Mouse (Mus musculus): Measurements from ENCODE around the gene Rbm47. TPM values are rescaled to one million over a fixed set of nuclear protein-coding genes. Genes with fewer than 3 reads are reported as not detected.

Gene Rbm47
- polyA plus RNA-seq (2015; fragmentation: Nextera tagmentation; extraction: Ambion mirVana): 5.3 and 5.8 TPM in 2 replicates

GRCm38 (mm10) chr5:66173018-66173417 is at the start of gene Rbm47:
TSS of gene Rbm47 (minus strand) at chr5:66173118.
- no peak within 1 kb of the TSS for H3K4me3 ChIP-seq
- peak within 1 kb of the TSS; percentile 65 for H3K27ac ChIP-seq (replicated peaks)
- H3K9me3 ChIP-seq: no peaks in the 10 kb centered on the region
- H3K4me1 ChIP-seq (replicated peaks): no peaks in the 10 kb centered on the region
- H3K27me3 ChIP-seq: no peaks in the 10 kb centered on the region
- no peak within 1 kb of the TSS for H3K9ac ChIP-seq
- no peak for ATAC-seq (ENCODE audit: low FRiP score, low read depth)
- H3K36me3 ChIP-seq: no peaks in the 10 kb centered on the region
- WGBS: 80% methylated on average over 2 of the region's 2 CpGs
- peak within 1 kb of the TSS; percentile 31; the same call in 1 of the 2 replicates for H3K4me2 ChIP-seq

GRCm38 (mm10) chr5:66220620-66221019 is 47.7 kb upstream of the Rbm47 start:
- no peak overlapping the region for H3K27ac ChIP-seq (replicated peaks)
- H3K9me3 ChIP-seq: no peaks in the 10 kb centered on the region
- no peak overlapping the region for H3K4me2 ChIP-seq
- no peaks in the 10 kb centered on the region for H3K36me3 ChIP-seq
- no peak overlapping the region for H3K4me3 ChIP-seq
- 87% methylated on average over 9 of the region's 9 CpGs for WGBS
- no peak for ATAC-seq (ENCODE audit: low FRiP score, low read depth)
- H3K4me1 ChIP-seq (replicated peaks): peaks cover 17% of the 10 kb centered on the region
- H3K9ac ChIP-seq: no peak overlapping the region
- H3K27me3 ChIP-seq: no peaks in the 10 kb centered on the region

GRCm38 (mm10) chr5:66219692-66220091 is 46.8 kb upstream of the Rbm47 start:
- no peak overlapping the region for H3K4me2 ChIP-seq
- no peak overlapping the region for H3K27ac ChIP-seq (replicated peaks)
- ATAC-seq (ENCODE audit: low FRiP score, low read depth): no peak
- H3K4me1 ChIP-seq (replicated peaks): peaks cover 17% of the 10 kb centered on the region
- no peaks in the 10 kb centered on the region for H3K36me3 ChIP-seq
- WGBS: 60% methylated on average over 6 of the region's 6 CpGs
- no peaks in the 10 kb centered on the region for H3K27me3 ChIP-seq
- no peaks in the 10 kb centered on the region for H3K9me3 ChIP-seq
- no peak overlapping the region for H3K4me3 ChIP-seq
- no peak overlapping the region for H3K9ac ChIP-seq

- 65% methylated on average over 10 of the region's 10 CpGs for WGBS
- H3K9me3 ChIP-seq: no peaks in the 10 kb centered on the region
- no peak overlapping the region for H3K4me3 ChIP-seq
- H3K4me1 ChIP-seq (replicated peaks): peaks cover 17% of the 10 kb centered on the region
- H3K9ac ChIP-seq: no peak overlapping the region
- no peaks in the 10 kb centered on the region for H3K27me3 ChIP-seq
- H3K4me2 ChIP-seq: no peak overlapping the region
- ATAC-seq (ENCODE audit: low FRiP score, low read depth): no peak
- no peak overlapping the region for H3K27ac ChIP-seq (replicated peaks)
- no peaks in the 10 kb centered on the region for H3K36me3 ChIP-seq
These were observed 42.8 kb upstream of the Rbm47 start for GRCm38 (mm10) chr5:66215569-66216277.

- H3K36me3 ChIP-seq: no peaks in the 10 kb centered on the region
- H3K4me1 ChIP-seq (replicated peaks): peaks cover 9% of the 10 kb centered on the region
- H3K9ac ChIP-seq: no peak overlapping the region
- ATAC-seq (ENCODE audit: low FRiP score, low read depth): no peak
- no peak overlapping the region for H3K27ac ChIP-seq (replicated peaks)
- no peak overlapping the region for H3K4me2 ChIP-seq
- no peak overlapping the region for H3K4me3 ChIP-seq
- WGBS: 51% methylated on average over 7 of the region's 7 CpGs
- no peaks in the 10 kb centered on the region for H3K27me3 ChIP-seq
- no peaks in the 10 kb centered on the region for H3K9me3 ChIP-seq
These were observed 41.5 kb upstream of the Rbm47 start for GRCm38 (mm10) chr5:66214395-66214935.

GRCm38 (mm10) chr5:66209532-66210176 is 36.7 kb upstream of the Rbm47 start:
- no peaks in the 10 kb centered on the region for H3K27me3 ChIP-seq
- 88% methylated on average over 5 of the region's 5 CpGs for WGBS

GRCm38 (mm10) chr5:66204966-66205365 is 32.0 kb upstream of the Rbm47 start:
- H3K36me3 ChIP-seq: no peaks in the 10 kb centered on the region
- no peaks in the 10 kb centered on the region for H3K4me1 ChIP-seq (replicated peaks)
- WGBS: 84% methylated on average over 4 of the region's 4 CpGs
- no peaks in the 10 kb centered on the region for H3K9me3 ChIP-seq
- H3K4me2 ChIP-seq: no peak overlapping the region
- no peak overlapping the region for H3K4me3 ChIP-seq
- no peak overlapping the region for H3K9ac ChIP-seq
- ATAC-seq (ENCODE audit: low FRiP score, low read depth): no peak
- H3K27ac ChIP-seq (replicated peaks): no peak overlapping the region
- H3K27me3 ChIP-seq: no peaks in the 10 kb centered on the region

More at GRCm38 (mm10) chr5:66209532-66210176, 36.7 kb upstream of the Rbm47 start:
- H3K4me1 ChIP-seq (replicated peaks): no peaks in the 10 kb centered on the region
- no peak for ATAC-seq (ENCODE audit: low FRiP score, low read depth)
- no peak overlapping the region for H3K4me2 ChIP-seq
- H3K9ac ChIP-seq: no peak overlapping the region
- no peaks in the 10 kb centered on the region for H3K36me3 ChIP-seq
- no peaks in the 10 kb centered on the region for H3K9me3 ChIP-seq
- no peak overlapping the region for H3K27ac ChIP-seq (replicated peaks)
- H3K4me3 ChIP-seq: no peak overlapping the region

- H3K4me1 ChIP-seq (replicated peaks): no peaks in the 10 kb centered on the region
- ATAC-seq (ENCODE audit: low FRiP score, low read depth): no peak
- no peaks in the 10 kb centered on the region for H3K9me3 ChIP-seq
- H3K27ac ChIP-seq (replicated peaks): no peak overlapping the region
- WGBS: 83% methylated on average over 1 of the region's 1 CpGs
- no peak overlapping the region for H3K4me3 ChIP-seq
- no peaks in the 10 kb centered on the region for H3K27me3 ChIP-seq
- H3K36me3 ChIP-seq: no peaks in the 10 kb centered on the region
- no peak overlapping the region for H3K4me2 ChIP-seq
- H3K9ac ChIP-seq: no peak overlapping the region
These were observed 30.5 kb upstream of the Rbm47 start for GRCm38 (mm10) chr5:66203424-66203823.

- Histone ChIP-seq H3K9me3 (no peaks in the 10 kb centered on the region), H3K27me3 (no peaks in the 10 kb centered on the region), H3K27ac (replicated peaks) (no peak overlapping the region), H3K4me3 (no peak overlapping the region), H3K4me1 (replicated peaks) (no peaks in the 10 kb centered on the region), H3K36me3 (no peaks in the 10 kb centered on the region), H3K9ac (no peak overlapping the region), H3K4me2 (no peak overlapping the region)
- no peak for ATAC-seq (ENCODE audit: low FRiP score, low read depth)
- WGBS: 73% methylated on average over 10 of the region's 10 CpGs
These were observed 27.1 kb upstream of the Rbm47 start for GRCm38 (mm10) chr5:66200044-66200443.

- Histone ChIP-seq H3K4me3 (no peak overlapping the region), H3K4me2 (no peak overlapping the region), H3K9me3 (no peaks in the 10 kb centered on the region), H3K9ac (no peak overlapping the region), H3K27me3 (no peaks in the 10 kb centered on the region), H3K27ac (replicated peaks) (no peak overlapping the region), H3K36me3 (no peaks in the 10 kb centered on the region), H3K4me1 (replicated peaks) (no peaks in the 10 kb centered on the region)
- WGBS: 86% methylated on average over 10 of the region's 10 CpGs
- ATAC-seq (ENCODE audit: low FRiP score, low read depth): no peak
These were observed 22.4 kb upstream of the Rbm47 start for GRCm38 (mm10) chr5:66195323-66195722.

- Histone ChIP-seq H3K4me1 (replicated peaks) (no peaks in the 10 kb centered on the region), H3K27ac (replicated peaks) (no peak overlapping the region), H3K27me3 (no peaks in the 10 kb centered on the region), H3K4me2 (no peak overlapping the region), H3K4me3 (no peak overlapping the region), H3K36me3 (no peaks in the 10 kb centered on the region), H3K9me3 (no peaks in the 10 kb centered on the region), H3K9ac (no peak overlapping the region)
- ATAC-seq (ENCODE audit: low FRiP score, low read depth): no peak
- 94% methylated on average over 11 of the region's 11 CpGs for WGBS
These were observed 20.4 kb upstream of the Rbm47 start for GRCm38 (mm10) chr5:66193218-66193846.

- no peak overlapping the region for H3K9ac ChIP-seq
- H3K4me3 ChIP-seq: no peak overlapping the region
- no peak for ATAC-seq (ENCODE audit: low FRiP score, low read depth)
- no peak overlapping the region for H3K27ac ChIP-seq (replicated peaks)
- H3K9me3 ChIP-seq: no peaks in the 10 kb centered on the region
- no peaks in the 10 kb centered on the region for H3K27me3 ChIP-seq
- no peaks in the 10 kb centered on the region for H3K36me3 ChIP-seq
- no peaks in the 10 kb centered on the region for H3K4me1 ChIP-seq (replicated peaks)
- 90% methylated on average over 7 of the region's 7 CpGs for WGBS
- H3K4me2 ChIP-seq: no peak overlapping the region
These were observed 18.2 kb upstream of the Rbm47 start for GRCm38 (mm10) chr5:66191185-66191503.
